Mouse (Mus musculus): ENCODE measurements around the gene Tor1a. TPM values are rescaled to one million over a fixed set of nuclear protein-coding genes. Genes with fewer than 3 reads are reported as not detected.

Gene Tor1a
- polyA plus RNA-seq, 1 experiment: 59.2 TPM

DNA sequence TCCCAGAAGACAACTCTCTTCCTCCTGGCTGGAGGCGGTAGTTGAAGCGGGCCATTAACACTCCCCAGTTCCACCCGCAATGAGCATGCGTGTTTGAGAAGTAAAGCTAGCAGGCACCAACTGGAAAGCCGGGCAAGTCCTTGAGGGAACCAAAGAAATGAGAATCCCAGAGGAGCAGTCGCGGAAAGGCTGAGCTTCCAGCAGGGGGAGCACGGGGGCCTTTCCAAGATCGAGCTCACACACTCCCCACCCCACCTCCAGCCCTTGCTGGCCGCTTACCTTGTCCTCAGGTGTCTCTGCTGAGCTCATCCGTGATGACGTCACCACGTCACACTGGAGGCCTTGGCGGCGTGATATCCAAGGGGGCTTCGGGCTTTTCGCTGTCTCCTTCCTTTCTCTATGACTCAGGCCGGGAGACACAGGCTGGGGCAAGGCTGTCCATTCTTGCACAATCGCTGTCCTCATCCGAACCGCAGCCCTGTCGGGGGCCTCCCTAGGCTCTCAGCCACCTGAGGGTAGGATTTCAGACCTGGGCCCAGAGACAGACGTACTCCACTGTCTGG, 38.2 kb downstream of the Tor1a start, which contains the start of gene Ptges:
Ptges (minus strand) TSS at position 381 of the 563 bp plus-strand sequence.
- Histone ChIP-seq H3ac (ENCODE audit: control insufficient read depth, insufficient read length, low read depth) (peak within 1 kb of the TSS; percentile 23), H3K4me3 (ENCODE audit: insufficient read depth, poor library complexity, severe bottlenecking) (peak within 1 kb of the TSS; percentile 25), H3K79me2 (ENCODE audit: control insufficient read depth, insufficient read depth) (no peaks in the 10 kb centered on the region), H3K36me3 (ENCODE audit: control insufficient read depth, insufficient read depth) (no peaks in the 10 kb centered on the region), H3K79me3 (ENCODE audit: low read depth) (no peaks in the 10 kb centered on the region), H3K27me3 (ENCODE audit: control insufficient read depth, insufficient read depth, insufficient read length) (no peaks in the 10 kb centered on the region)
- TF ChIP-seq CTCF (IDR thresholded peaks at IDR 0.05; ENCODE audit: control insufficient read depth, insufficient read depth, insufficient read length) (no peak), CEBPB (IDR thresholded peaks at IDR 0.05; ENCODE audit: low read depth) (peak; percentile 97)

DNA sequence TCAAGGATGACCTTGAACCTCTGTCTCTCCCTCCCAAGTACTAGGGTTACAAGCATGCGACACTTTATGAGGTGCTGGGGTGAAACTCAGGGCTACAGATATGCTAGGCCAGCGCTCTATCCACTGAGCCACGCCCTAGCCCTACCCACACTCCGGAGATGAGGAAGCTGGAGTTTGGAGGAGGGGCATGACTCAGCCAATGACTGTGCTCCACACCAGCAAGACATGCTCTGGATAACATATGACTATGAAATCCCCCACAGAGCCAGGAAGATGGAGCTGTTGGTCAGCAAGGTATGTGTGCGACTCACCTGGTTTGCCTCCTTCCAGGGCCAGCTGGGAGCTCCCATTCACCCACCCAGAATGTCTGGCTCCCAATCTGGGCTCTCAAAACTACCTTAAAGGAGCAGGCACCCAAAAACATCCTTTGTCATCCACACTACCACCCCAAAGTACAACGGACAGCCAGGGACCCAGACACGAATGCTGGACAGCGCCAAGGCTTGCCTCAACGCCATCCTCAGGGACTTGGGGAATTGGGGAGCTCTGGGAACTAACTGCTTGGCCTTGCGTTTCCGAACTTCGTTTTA, 38.7 kb downstream of the Tor1a start:
- TF ChIP-seq FOSL1 (IDR thresholded peaks at IDR 0.05; ENCODE audit: insufficient read depth, low read length, poor library complexity, severe bottlenecking): no peak
- TF ChIP-seq USF1 (IDR thresholded peaks at IDR 0.05; ENCODE audit: low read depth): no peak
- TF ChIP-seq MYOD1 (IDR thresholded peaks at IDR 0.05; ENCODE audit: control insufficient read depth, insufficient read length, low read depth): no peak
- peak; percentile 16 for TF ChIP-seq MAX (IDR thresholded peaks at IDR 0.05)
- no peak for TF ChIP-seq CEBPB (IDR thresholded peaks at IDR 0.05; ENCODE audit: low read depth)
- TF ChIP-seq MYOG (IDR thresholded peaks at IDR 0.05; ENCODE audit: control insufficient read depth, extremely low read depth, insufficient read length): no peak
- TF ChIP-seq CTCF (IDR thresholded peaks at IDR 0.05; ENCODE audit: control insufficient read depth, insufficient read depth, insufficient read length): no peak
- peak overlapping the region; percentile 25 for H3K4me3 ChIP-seq (ENCODE audit: insufficient read depth, poor library complexity, severe bottlenecking)
- H3K79me2 ChIP-seq (ENCODE audit: control insufficient read depth, insufficient read depth): no peaks in the 10 kb centered on the region
- H3ac ChIP-seq (ENCODE audit: control insufficient read depth, insufficient read length, low read depth): peak overlapping the region; percentile 23
- no peaks in the 10 kb centered on the region for H3K79me3 ChIP-seq (ENCODE audit: low read depth)
- no peaks in the 10 kb centered on the region for H3K36me3 ChIP-seq (ENCODE audit: control insufficient read depth, insufficient read depth)
- H3K27me3 ChIP-seq (ENCODE audit: control insufficient read depth, insufficient read depth, insufficient read length): no peaks in the 10 kb centered on the region

DNA sequence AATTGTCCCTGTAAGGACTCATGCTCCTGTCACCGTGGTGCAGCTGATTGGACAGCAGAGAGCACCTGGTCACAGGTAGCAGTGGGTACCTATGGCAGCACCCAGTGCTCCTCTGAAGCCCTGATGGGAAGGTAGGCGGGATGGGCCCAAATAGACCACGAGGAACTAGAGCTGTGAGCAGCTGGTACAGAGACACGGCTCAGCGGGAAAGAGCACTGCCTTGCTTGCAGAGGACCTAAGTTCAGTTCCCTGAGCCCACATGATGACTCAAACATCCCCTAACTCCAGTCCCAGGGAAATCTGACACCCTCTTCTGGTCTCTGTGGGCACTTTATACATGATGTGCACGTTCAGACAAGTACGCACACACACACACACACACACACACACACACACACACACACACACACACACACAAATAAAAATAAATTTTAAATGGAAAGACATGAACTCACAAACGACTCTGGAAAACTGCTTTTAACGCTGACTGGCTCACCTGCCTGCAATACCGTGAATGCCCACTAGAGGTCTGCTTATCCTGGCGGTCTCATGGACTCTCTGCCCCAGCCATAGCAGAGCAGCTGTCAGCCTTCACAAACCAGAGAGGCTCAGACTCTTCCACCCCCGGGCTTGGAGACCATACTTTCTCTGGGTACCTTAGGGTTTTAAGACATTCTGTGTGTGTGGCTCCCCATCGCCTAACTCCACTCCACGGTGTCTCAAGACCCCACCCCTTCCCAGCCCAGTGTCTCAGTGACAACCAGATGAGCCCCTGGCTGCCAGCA, 39.7 kb downstream of the Tor1a start:
- H3K27me3 ChIP-seq (ENCODE audit: control insufficient read depth, insufficient read depth, insufficient read length): no peaks in the 10 kb centered on the region
- H3K4me3 ChIP-seq (ENCODE audit: insufficient read depth, poor library complexity, severe bottlenecking): no peak overlapping the region
- H3ac ChIP-seq (ENCODE audit: control insufficient read depth, insufficient read length, low read depth): no peak overlapping the region
- H3K36me3 ChIP-seq (ENCODE audit: control insufficient read depth, insufficient read depth): no peaks in the 10 kb centered on the region
- H3K79me3 ChIP-seq (ENCODE audit: low read depth): no peaks in the 10 kb centered on the region
- peak; percentile 65 for TF ChIP-seq MAX (IDR thresholded peaks at IDR 0.05)
- no peak for TF ChIP-seq CEBPB (IDR thresholded peaks at IDR 0.05; ENCODE audit: low read depth)
- peak; percentile 31 for TF ChIP-seq MYOD1 (IDR thresholded peaks at IDR 0.05; ENCODE audit: control insufficient read depth, insufficient read length, low read depth)
- TF ChIP-seq MYOG (IDR thresholded peaks at IDR 0.05; ENCODE audit: control insufficient read depth, extremely low read depth, insufficient read length): no peak
- TF ChIP-seq USF1 (IDR thresholded peaks at IDR 0.05; ENCODE audit: low read depth): no peak
- TF ChIP-seq FOSL1 (IDR thresholded peaks at IDR 0.05; ENCODE audit: insufficient read depth, low read length, poor library complexity, severe bottlenecking): no peak
- TF ChIP-seq CTCF (IDR thresholded peaks at IDR 0.05; ENCODE audit: control insufficient read depth, insufficient read depth, insufficient read length): peak; percentile 69
- no peaks in the 10 kb centered on the region for H3K79me2 ChIP-seq (ENCODE audit: control insufficient read depth, insufficient read depth)

DNA sequence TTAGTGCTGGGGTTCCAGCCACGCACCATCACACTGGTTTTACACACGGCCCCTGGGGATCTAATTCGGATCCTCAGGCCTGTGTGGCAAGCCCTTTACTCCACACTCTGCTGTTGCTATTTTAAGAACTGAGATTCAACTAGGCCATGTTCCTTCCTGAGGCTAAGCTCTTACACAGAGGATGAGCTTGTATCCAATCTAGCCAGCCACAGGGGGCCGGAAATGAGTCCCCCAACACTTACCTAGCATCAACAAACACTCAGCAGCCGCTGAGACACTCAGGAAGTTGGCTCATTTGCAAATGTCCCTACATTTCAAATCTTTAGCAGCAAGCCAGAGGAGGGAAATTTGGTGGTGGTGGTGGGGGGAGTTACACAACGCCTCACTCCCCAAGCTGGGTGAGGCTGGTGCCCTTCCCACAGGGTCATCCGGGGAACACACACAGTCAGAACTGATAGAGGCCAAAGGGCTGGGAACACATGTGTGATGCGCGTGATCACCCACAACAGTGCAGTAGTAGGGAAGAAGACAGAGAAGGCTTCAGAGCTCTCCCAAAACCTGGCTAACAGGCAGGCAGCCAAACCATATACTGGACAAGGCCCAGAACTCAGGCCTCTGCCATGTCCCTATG, 40.5 kb downstream of the Tor1a start:
- Histone ChIP-seq H3K79me3 (ENCODE audit: low read depth) (no peaks in the 10 kb centered on the region), H3ac (ENCODE audit: control insufficient read depth, insufficient read length, low read depth) (no peak overlapping the region), H3K27me3 (ENCODE audit: control insufficient read depth, insufficient read depth, insufficient read length) (no peaks in the 10 kb centered on the region), H3K79me2 (ENCODE audit: control insufficient read depth, insufficient read depth) (no peaks in the 10 kb centered on the region), H3K4me3 (ENCODE audit: insufficient read depth, poor library complexity, severe bottlenecking) (no peak overlapping the region), H3K36me3 (ENCODE audit: control insufficient read depth, insufficient read depth) (no peaks in the 10 kb centered on the region)
- TF ChIP-seq CEBPB (IDR thresholded peaks at IDR 0.05; ENCODE audit: low read depth) (peak; percentile 33), FOSL1 (IDR thresholded peaks at IDR 0.05; ENCODE audit: insufficient read depth, low read length, poor library complexity, severe bottlenecking) (no peak)

DNA sequence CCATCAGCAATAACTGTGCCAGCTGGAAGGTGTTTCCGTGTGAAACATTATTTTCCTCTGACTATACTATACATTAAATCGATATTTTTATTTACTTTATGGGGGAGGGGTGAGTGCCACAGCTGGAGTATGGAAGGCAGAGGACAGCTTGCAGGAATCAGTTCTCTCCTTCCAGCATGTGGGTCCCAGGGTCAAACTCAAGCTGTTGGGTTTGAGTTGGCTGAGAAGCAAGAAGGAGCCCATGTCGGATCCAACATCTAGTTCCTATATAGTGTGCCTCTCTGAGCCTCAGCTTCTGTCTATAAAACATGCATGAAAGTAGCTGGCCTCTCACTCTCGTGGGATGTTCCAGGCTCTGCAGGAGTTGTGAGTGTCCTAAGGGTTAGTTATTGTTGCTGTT, 41.4 kb downstream of the Tor1a start:
- no peak overlapping the region for H3K4me3 ChIP-seq (ENCODE audit: insufficient read depth, poor library complexity, severe bottlenecking)
- no peaks in the 10 kb centered on the region for H3K79me2 ChIP-seq (ENCODE audit: control insufficient read depth, insufficient read depth)
- no peaks in the 10 kb centered on the region for H3K79me3 ChIP-seq (ENCODE audit: low read depth)
- no peak for TF ChIP-seq MYOG (IDR thresholded peaks at IDR 0.05; ENCODE audit: control insufficient read depth, extremely low read depth, insufficient read length)
- TF ChIP-seq MYOD1 (IDR thresholded peaks at IDR 0.05; ENCODE audit: control insufficient read depth, insufficient read length, low read depth): no peak
- TF ChIP-seq USF1 (IDR thresholded peaks at IDR 0.05; ENCODE audit: low read depth): no peak
- no peak for TF ChIP-seq MAX (IDR thresholded peaks at IDR 0.05)
- no peak for TF ChIP-seq CTCF (IDR thresholded peaks at IDR 0.05; ENCODE audit: control insufficient read depth, insufficient read depth, insufficient read length)
- no peak for TF ChIP-seq FOSL1 (IDR thresholded peaks at IDR 0.05; ENCODE audit: insufficient read depth, low read length, poor library complexity, severe bottlenecking)
- TF ChIP-seq CEBPB (IDR thresholded peaks at IDR 0.05; ENCODE audit: low read depth): no peak
- no peaks in the 10 kb centered on the region for H3K36me3 ChIP-seq (ENCODE audit: control insufficient read depth, insufficient read depth)
- no peaks in the 10 kb centered on the region for H3K27me3 ChIP-seq (ENCODE audit: control insufficient read depth, insufficient read depth, insufficient read length)
- no peak overlapping the region for H3ac ChIP-seq (ENCODE audit: control insufficient read depth, insufficient read length, low read depth)
